Mouse (Mus musculus): Measurements from ENCODE around the gene Wnt2b.

GRCm38 (mm10) chr3:104944894-104945293 lies 16.8 kb downstream of the Wnt2b start:
- TF ChIP-seq EP300 (IDR thresholded peaks at IDR 0.05; ENCODE audit: low read depth) (no peak), CTCF (IDR thresholded peaks at IDR 0.05; ENCODE audit: low read depth) (no peak)

All from liver, embryonic 14.5 days (tissue).